Mouse (Mus musculus) lung, embryonic 15.5 days (tissue): ENCODE data around the gene Chad. TPM values are rescaled to one million over a fixed set of nuclear protein-coding genes. Genes with fewer than 3 reads are reported as not detected.
A peak's percentile ranks its signal among the peaks of the same experiment; 100 is the strongest.

Source experiments
- ATAC-seq: fragments of 200-750 bp; cut with Nextera tagmentation; 2 replicates; pipeline ENCODE4 v1.8.0; 2017; ENCODE audit warnings: moderate number of reproducible peaks, borderline replicate concordance; ENCODE audit not compliant: low FRiP score, low TSS enrichment; ENCODE audit errors: extremely low read depth
- H3K27ac ChIP-seq: fragments of 300-500 bp; sonication (generic); 2 replicates; pipeline ENCODE4 v1.5.1; 2015; ENCODE audit warnings: moderate library complexity, mild to moderate bottlenecking, inconsistent platforms
- H3K27me3 ChIP-seq: fragments of 300-500 bp; sonication (generic); 2 replicates; pipeline ENCODE4 v1.6.1; 2015; ENCODE audit warnings: inconsistent platforms
- H3K36me3 ChIP-seq: fragments of 300-500 bp; sonication (generic); 2 replicates; pipeline ENCODE4 v1.6.1; 2015; ENCODE audit warnings: inconsistent platforms
- H3K4me1 ChIP-seq: fragments of 300-500 bp; sonication (generic); 2 replicates; pipeline ENCODE4 v1.6.1; 2015; ENCODE audit warnings: inconsistent platforms
- H3K4me2 ChIP-seq: fragments of 300-500 bp; sonication (generic); 2 replicates; pipeline ENCODE4 v1.6.1; 2015; ENCODE audit warnings: inconsistent platforms, mild to moderate bottlenecking, moderate library complexity
- H3K4me3 ChIP-seq: fragments of 300-500 bp; sonication (generic); 2 replicates; pipeline ENCODE4 v1.5.1; 2015; ENCODE audit warnings: mild to moderate bottlenecking, inconsistent platforms
- H3K9ac ChIP-seq: fragments of 300-500 bp; sonication (generic); 2 replicates; pipeline ENCODE4 v1.6.1; 2015; ENCODE audit warnings: inconsistent platforms
- H3K9me3 ChIP-seq: fragments of 300-500 bp; sonication (generic); 2 replicates; pipeline ENCODE4 v1.6.1; 2016; ENCODE audit warnings: inconsistent platforms
- WGBS: fragments of 180-500 bp; shearing (Covaris S2); methylation state at CpG from one replicate; pipeline ENCODE4 v1.1.7; 2015; 5-methylcytosine and 5-hydroxymethylcytosine counted together
- polyA plus RNA-seq: library from polyadenylated mRNA; unstranded; fragments of >200 nt; fragmentation: Nextera tagmentation; extraction: Ambion mirVana; gene quantifications from 2 replicates; pipeline ENCODE4 v1.2.1, GENCODE M21; 2015

Gene Chad
- polyA plus RNA-seq, 1 experiment from 2014 or later, result 2.7 TPM

DNA sequence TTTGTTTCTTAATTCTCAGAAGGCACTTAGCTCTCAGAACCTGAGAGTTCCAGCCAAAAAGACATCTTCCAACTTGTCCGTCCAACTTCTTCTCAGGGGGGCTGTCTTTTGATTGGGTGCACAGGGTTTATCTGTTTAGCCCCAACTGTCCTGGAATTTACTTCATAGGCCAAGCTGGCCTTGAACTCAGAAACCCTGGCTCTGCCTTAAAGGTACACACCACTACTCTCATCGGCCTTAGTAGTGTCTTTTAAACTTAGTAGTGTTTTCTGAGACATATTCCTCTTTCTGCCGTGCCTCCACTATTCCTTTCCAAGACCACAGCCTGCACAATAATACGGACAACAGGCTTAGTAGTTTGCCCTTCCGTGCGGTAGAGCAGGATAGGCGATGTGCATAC, 35.6 kb downstream of the Chad start:
- H3K9me3 ChIP-seq, result no peaks in the 10 kb centered on the region
- H3K27me3 ChIP-seq, result no peaks in the 10 kb centered on the region
- peaks cover 18% of the 10 kb centered on the region; the same call in 1 of the 2 replicates for H3K4me1 ChIP-seq
- H3K27ac ChIP-seq, result no peak overlapping the region
- peak overlapping the region; percentile 80; the same call in 1 of the 2 replicates for H3K4me2 ChIP-seq
- peak overlapping the region; percentile 62; the same call in 1 of the 2 replicates for H3K4me3 ChIP-seq
- no peak for ATAC-seq
- WGBS, result 90% methylated on average over 7 of the region's 7 CpGs
- H3K36me3 ChIP-seq, result no peaks in the 10 kb centered on the region
- no peak overlapping the region for H3K9ac ChIP-seq

DNA sequence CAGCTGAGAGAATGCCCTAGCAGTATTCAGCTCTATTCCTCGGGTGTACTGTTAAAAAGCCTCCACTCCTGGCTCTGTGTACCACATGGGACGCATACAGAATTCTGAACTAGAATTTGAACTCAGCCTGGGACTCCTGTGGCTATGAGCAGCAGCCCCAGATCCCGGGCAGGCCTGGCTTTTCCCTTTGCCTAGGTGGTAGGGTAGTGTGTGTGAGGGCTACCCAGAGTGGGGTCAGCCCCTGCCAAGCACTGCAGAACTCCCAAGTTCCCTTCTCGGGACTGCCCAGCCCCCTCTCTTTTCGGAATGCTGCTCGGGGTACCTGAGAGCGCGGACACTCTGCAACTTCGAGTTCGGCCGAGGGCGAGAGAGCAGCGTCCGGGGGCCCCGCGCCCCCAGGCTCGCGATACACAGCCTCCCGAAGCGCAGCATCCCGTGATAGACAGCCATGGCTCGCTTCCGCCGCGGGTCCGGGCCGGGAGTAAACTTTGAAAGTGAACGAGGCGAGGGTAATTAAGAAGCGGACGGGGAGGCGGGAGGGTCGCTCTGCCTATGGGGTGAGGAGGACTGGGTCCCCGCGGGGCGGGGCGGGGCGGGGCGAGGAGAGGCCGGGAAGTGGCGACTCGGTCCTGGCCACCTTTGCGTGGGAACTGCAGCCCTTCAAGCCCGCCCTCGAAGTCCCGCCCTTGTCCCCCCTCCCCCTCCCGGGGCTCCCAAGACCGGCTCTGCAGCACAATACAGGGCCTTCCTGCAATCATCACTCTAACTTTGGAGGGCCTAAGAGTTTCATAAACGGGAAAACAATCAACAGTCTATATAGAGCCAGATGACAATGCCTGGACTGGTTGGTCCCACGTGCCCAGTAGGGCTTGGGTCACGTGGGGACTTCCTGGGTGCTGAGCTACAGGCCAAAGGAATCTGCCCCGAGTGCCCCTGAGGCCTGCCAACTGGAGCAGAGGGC, 36.8 kb downstream of the Chad start, which contains the start of gene Acsf2:
TSS of gene Acsf2 (minus strand) at position 551 of the 961 bp plus-strand sequence.
- H3K9me3 ChIP-seq, result no peaks in the 10 kb centered on the region
- peaks cover 18% of the 10 kb centered on the region; the same call in 1 of the 2 replicates for H3K4me1 ChIP-seq
- H3K9ac ChIP-seq, result peak within 1 kb of the TSS; percentile 63
- H3K36me3 ChIP-seq, result no peaks in the 10 kb centered on the region
- ATAC-seq, result peak; percentile 94
- peak within 1 kb of the TSS; percentile 80 for H3K4me2 ChIP-seq
- WGBS, result under 1% methylated on average over 46 of the region's 52 CpGs
- peak within 1 kb of the TSS; percentile 62 for H3K4me3 ChIP-seq
- peak within 1 kb of the TSS; percentile 69 for H3K27ac ChIP-seq
- no peaks in the 10 kb centered on the region for H3K27me3 ChIP-seq

GRCm38 (mm10) chr11:94602356-94602955, 37.6 kb downstream of the Chad start:
- peak overlapping the region; percentile 62 for H3K4me3 ChIP-seq
- H3K9me3 ChIP-seq, result no peaks in the 10 kb centered on the region
- peak overlapping the region; percentile 80 for H3K4me2 ChIP-seq
- 65% methylated on average over 11 of the region's 11 CpGs for WGBS
- no peaks in the 10 kb centered on the region for H3K36me3 ChIP-seq
- H3K27me3 ChIP-seq, result no peaks in the 10 kb centered on the region
- no peak for ATAC-seq
- peaks cover 18% of the 10 kb centered on the region; the same call in 1 of the 2 replicates for H3K4me1 ChIP-seq
- H3K9ac ChIP-seq, result peak overlapping the region; percentile 63; the same call in 1 of the 2 replicates
- H3K27ac ChIP-seq, result peak overlapping the region; percentile 69

DNA sequence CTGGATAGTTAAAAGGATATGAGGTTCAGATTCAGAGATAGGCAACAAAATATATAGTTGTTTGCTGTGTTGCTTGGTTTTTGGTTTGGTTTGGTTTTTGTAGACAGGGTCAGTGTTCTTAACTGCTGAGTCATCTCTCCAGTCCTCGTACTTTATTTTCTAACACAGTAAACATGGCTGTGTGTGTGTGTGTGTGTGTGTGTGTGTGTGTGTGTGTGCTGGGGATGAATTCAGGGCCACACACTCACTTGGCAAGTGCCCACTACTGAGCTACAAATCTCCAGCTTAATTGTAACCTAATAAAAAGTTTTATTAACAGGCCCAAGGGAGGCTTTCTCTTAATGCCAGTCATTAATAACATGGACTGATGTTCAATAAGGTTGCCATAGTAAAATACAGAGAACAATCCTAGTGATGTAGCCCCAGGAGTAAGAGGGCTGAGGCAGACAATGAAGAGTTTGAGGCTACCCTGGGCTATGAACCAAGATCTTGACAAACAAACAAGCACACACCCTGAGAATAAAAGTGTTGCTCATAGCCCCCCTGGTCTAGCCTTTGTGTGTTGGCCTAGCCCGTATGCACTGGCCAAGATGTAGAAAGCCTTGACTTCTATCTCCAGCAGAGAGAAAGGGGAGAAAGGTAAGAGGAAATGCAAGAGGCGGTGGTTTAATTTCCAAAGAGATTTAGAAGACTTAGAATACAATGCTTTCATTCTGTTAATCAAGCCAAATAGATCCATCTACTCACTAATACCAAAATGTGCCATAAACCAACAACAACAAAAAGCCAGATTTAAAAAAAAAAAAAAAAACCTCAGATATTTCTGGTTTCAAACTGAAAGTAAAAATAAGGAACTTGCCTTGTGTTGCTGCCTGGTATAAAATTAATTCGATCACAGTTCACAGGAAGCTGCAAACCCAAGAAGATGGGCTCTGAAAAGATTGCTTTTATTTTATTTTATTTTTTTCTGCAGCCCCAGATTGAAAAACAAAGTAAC, 46.2 kb downstream of the Chad start:
- H3K27ac ChIP-seq, result no peak overlapping the region
- H3K36me3 ChIP-seq, result no peaks in the 10 kb centered on the region
- no peak overlapping the region for H3K4me3 ChIP-seq
- no peaks in the 10 kb centered on the region for H3K27me3 ChIP-seq
- H3K9ac ChIP-seq, result no peak overlapping the region
- no peaks in the 10 kb centered on the region for H3K9me3 ChIP-seq
- WGBS, result 75% methylated on average over 4 of the region's 4 CpGs
- H3K4me2 ChIP-seq, result no peak overlapping the region
- H3K4me1 ChIP-seq, result no peaks in the 10 kb centered on the region
- no peak for ATAC-seq

DNA sequence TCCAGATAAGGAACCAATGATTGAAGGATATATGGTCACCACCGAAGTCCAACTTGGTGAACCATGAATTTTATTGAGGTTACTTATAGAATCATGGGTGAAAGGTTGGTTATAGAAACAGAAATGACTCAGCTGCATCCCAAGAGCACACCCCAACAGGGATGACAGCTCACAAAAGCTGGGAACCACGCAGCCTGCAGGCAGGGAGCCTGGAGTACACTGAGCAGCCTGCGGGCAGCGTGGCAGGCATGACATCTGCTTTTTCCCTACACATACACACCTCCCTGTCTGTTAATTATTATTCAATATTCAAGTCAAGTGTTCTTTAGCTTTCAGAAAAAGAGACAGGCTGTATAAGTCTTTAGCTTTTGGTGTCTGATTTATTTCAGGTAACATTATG, 49.8 kb downstream of the Chad start:
- Histone ChIP-seq H3K4me1 (no peaks in the 10 kb centered on the region), H3K36me3 (no peaks in the 10 kb centered on the region), H3K9ac (no peak overlapping the region), H3K4me3 (no peak overlapping the region), H3K27ac (no peak overlapping the region), H3K9me3 (no peaks in the 10 kb centered on the region), H3K4me2 (no peak overlapping the region), H3K27me3 (no peaks in the 10 kb centered on the region)
- 78% methylated on average over 4 of the region's 4 CpGs for WGBS
- no peak for ATAC-seq

GRCm38 (mm10) chr11:94615494-94615893, 50.6 kb downstream of the Chad start:
- no peaks in the 10 kb centered on the region for H3K9me3 ChIP-seq
- ATAC-seq, result no peak
- no peaks in the 10 kb centered on the region for H3K4me1 ChIP-seq
- H3K9ac ChIP-seq, result no peak overlapping the region
- H3K4me2 ChIP-seq, result no peak overlapping the region
- H3K27ac ChIP-seq, result no peak overlapping the region
- no peak overlapping the region for H3K4me3 ChIP-seq
- H3K36me3 ChIP-seq, result no peaks in the 10 kb centered on the region
- WGBS, result 26% methylated on average over 4 of the region's 4 CpGs
- H3K27me3 ChIP-seq, result no peaks in the 10 kb centered on the region

DNA sequence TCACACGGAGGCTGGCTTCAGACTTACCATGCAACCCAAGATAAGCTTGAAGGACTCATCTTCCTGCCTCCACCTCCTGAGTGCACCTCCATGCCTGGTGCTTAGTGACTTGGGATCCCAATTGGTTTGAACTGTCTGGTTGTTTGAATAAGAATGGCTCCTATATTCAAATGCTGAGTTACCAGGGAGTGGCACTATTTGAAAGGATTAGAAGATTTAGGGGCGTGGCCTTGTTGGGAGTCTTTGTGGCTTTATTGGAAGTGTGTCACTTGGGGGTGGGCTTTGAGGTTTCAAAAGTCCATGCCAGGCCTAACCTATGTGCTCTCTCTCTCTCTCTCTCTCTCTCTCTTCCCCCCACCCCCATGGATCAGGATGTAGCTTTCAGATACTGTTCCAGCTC, 52.8 kb downstream of the Chad start:
- no peak for ATAC-seq
- Histone ChIP-seq H3K4me3 (no peak overlapping the region), H3K27me3 (no peaks in the 10 kb centered on the region), H3K9ac (no peak overlapping the region), H3K9me3 (no peaks in the 10 kb centered on the region), H3K27ac (no peak overlapping the region), H3K4me2 (no peak overlapping the region), H3K36me3 (no peaks in the 10 kb centered on the region), H3K4me1 (no peaks in the 10 kb centered on the region)
- 84% methylated on average over 2 of the region's 2 CpGs for WGBS

Other genes starting within 250 kb of the Chad start
- gene Luc7l3, start 243.1 kb upstream of the Chad start, polyA plus RNA-seq, result 107 TPM in 2 replicates
- gene Ankrd40, start 237.0 kb upstream of the Chad start, polyA plus RNA-seq, result 25.5 and 25.6 TPM in 2 replicates
- gene Abcc3, start 172.1 kb upstream of the Chad start, polyA plus RNA-seq, result 5.3 TPM in 2 replicates
- gene Cacna1g, start 90.8 kb upstream of the Chad start, polyA plus RNA-seq, result 7.3 and 7.7 TPM in 2 replicates
- 0.06 and 0.31 TPM in 2 replicates for gene Spata20, start 78.9 kb upstream of the Chad start, polyA plus RNA-seq
- 16.8 and 17.3 TPM in 2 replicates for gene Epn3, start 65.1 kb upstream of the Chad start, polyA plus RNA-seq
- 4.6 and 5.4 TPM in 2 replicates for gene Mycbpap, start 43.3 kb upstream of the Chad start, polyA plus RNA-seq
- gene Rsad1, start 15.8 kb upstream of the Chad start, polyA plus RNA-seq, result 3.2 and 3.7 TPM in 2 replicates
- gene Acsf2, start 36.8 kb downstream of the Chad start, polyA plus RNA-seq, result 6.8 and 7.1 TPM in 2 replicates
- 198 and 205 TPM in 2 replicates for gene Lrrc59, start 64.7 kb downstream of the Chad start, polyA plus RNA-seq
- gene Mrpl27, start 88.7 kb downstream of the Chad start, polyA plus RNA-seq, result 136 and 139 TPM in 2 replicates
- 24.8 and 26.2 TPM in 2 replicates for gene Eme1, start 88.9 kb downstream of the Chad start, polyA plus RNA-seq
- 23.2 and 23.4 TPM in 2 replicates for gene Xylt2, start 112.5 kb downstream of the Chad start, polyA plus RNA-seq
- gene Gm11541, start 139.5 kb downstream of the Chad start, polyA plus RNA-seq, result 0.98 and 1.3 TPM in 2 replicates
- gene Cdc34b, start 176.7 kb downstream of the Chad start, polyA plus RNA-seq, result 0.25 TPM in 1 of 2 replicates, not detected in the other
- gene Tmem92, start 217.7 kb downstream of the Chad start, polyA plus RNA-seq, result not detected in 2 replicates